Mouse (Mus musculus) erythroblast, embryonic 14.5 days (primary cell): ENCODE data around the gene Nudcd2.

ENCODE experiments used
- GATA1 ChIP-seq: IDR thresholded peaks from 2 replicates; pipeline ENCODE4 v1.6.1; 2012; ENCODE audit warnings: low read length, inconsistent platforms, mixed read lengths
- TAL1 ChIP-seq: IDR thresholded peaks from 3 replicates; pipeline ENCODE4 v1.6.1; 2012; ENCODE audit warnings: low read length, inconsistent platforms, mixed read lengths

- TF ChIP-seq GATA1 (no peak), TAL1 (no peak)
These were observed 17.9 kb upstream of the Nudcd2 start for GRCm38 (mm10) chr11:40715524-40715923.
